Mouse (Mus musculus): ENCODE measurements around the gene Gm9507. TPM values are rescaled to one million over a fixed set of nuclear protein-coding genes. Genes with fewer than 3 reads are reported as not detected.
"Not testable (repeated sequence)": the region's sequence is repeated elsewhere in the genome, so short reads cannot be mapped to it uniquely, and the experiment has no call there.

Gm9507 gene
- polyA plus RNA-seq (2012; rRNA removed), result not detected in 2 replicates

DNA sequence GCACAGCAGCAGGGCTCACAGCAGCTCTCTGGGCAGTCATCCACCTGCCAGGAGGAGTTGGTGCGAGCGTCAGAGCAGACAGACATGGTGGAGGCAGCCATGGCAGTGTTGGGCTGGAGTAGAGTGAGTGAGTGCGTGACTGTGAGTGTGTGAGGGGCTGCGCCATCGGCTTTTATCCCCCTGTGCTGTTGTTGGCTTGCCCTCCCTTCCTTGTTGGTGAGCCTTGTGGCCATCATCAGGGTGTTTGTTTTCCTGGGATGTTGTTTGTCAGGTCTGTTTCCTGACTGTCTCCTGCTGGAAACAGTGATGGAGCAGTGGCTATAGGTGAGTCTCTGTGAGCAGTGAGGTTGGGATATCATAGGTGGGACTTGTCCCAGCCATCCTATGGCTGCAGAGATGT is at the start of gene Gm9507:
Gene Gm9507, minus strand, starts transcription at position 101 of the 400 bp plus-strand sequence.
- 55% methylated on average over 5 of the region's 5 CpGs for WGBS
- DNase-seq (ENCODE audit: low read depth, low spot score), result no peak

- DNase-seq (ENCODE audit: low read depth, low spot score), result no peak
- WGBS, result 60% methylated on average over 9 of the region's 9 CpGs
Observed at GRCm38 (mm10) chr10:77852559-77852958, 40.9 kb upstream of the Gm9507 start, which contains the start of gene Gm10318. Gm10318 (plus strand) TSS chr10:77852859.

- 41% methylated on average over 2 of the region's 2 CpGs for WGBS
- no peak for DNase-seq (ENCODE audit: low read depth, low spot score)
Observed at GRCm38 (mm10) chr10:77847538-77847937, 35.9 kb upstream of the Gm9507 start.

- WGBS, result 24% methylated on average over 2 of the region's 2 CpGs
- DNase-seq (ENCODE audit: low read depth, low spot score), result no peak
Observed at GRCm38 (mm10) chr10:77846961-77847360, 35.3 kb upstream of the Gm9507 start.

DNA sequence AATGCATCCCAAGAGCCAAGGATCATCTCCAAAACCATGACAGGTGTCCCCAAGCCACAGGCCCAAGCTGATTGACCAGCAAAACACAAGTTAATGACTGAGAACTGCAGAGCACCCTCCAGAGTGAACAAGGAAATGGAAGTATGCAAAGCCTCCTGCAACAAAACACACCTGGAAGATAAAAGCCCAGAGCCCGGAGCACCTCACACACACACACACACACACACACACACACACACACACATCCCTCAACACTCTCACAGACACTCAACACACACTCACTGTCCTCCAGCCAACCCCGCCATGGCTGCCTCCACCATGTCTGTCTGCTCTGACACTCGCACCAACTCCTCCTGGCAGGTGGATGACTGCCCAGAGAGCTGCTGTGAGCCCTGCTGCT is 34.9 kb upstream of the Gm9507 start, which contains the start of gene Gm36176:
Gene Gm36176, plus strand, starts transcription at position 301 of the 400 bp plus-strand sequence.
- DNase-seq (ENCODE audit: low read depth, low spot score), result no peak
- 77% methylated on average over 3 of the region's 3 CpGs for WGBS

- WGBS, result 57% methylated on average over 6 of the region's 6 CpGs
- DNase-seq (ENCODE audit: low read depth, low spot score), result no peak
Observed at GRCm38 (mm10) chr10:77839006-77839405, 27.4 kb upstream of the Gm9507 start.

GRCm38 (mm10) chr10:77835647-77836046 is 24.0 kb upstream of the Gm9507 start, which contains the start of gene Krtap10-10:
Krtap10-10 (plus strand) TSS chr10:77835947.
- no peak for DNase-seq (ENCODE audit: low read depth, low spot score)
- WGBS, result 67% methylated on average over 9 of the region's 9 CpGs

GRCm38 (mm10) chr10:77826951-77827350 is 15.3 kb upstream of the Gm9507 start, which contains the start of gene Krtap10-4:
Krtap10-4 (minus strand) TSS chr10:77827095.
- DNase-seq (ENCODE audit: low read depth, low spot score), result no peak
- 37% methylated on average over 6 of the region's 6 CpGs for WGBS

DNA sequence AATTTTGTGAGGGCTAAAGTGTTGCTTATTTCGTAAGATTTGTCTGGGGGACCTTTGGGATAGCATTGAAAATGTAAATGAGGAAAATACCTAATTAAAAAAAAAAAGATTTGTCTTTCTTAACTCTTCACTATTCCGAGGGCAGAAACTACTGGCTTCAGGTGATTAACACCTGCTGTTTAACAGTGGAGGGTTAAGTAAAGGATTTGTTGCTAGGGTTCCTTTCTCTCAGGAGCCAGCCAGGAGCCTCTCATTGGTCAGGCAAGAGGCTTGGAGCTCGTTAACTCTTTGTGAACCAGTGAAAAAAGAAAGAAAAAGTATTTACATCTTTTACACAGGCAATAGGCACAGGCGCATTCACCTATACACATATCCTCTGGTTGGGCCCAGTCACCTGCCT is 7.6 kb upstream of the Gm9507 start:
- 42% methylated on average over 4 of the region's 4 CpGs for WGBS

DNA sequence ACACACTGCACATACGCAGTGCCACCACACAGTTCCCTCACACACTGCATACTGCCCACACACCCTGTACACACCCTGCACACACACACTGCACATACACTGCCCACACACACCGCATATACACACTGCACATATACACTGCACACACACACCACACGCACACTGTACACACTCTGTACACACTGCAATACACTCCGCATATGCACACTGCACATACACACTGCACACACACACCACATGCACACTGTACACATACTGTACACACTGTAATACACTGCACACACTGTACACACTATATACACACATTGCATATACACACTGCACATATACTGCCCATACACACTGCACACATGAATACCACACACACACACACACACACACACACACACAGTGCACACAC is 6.9 kb upstream of the Gm9507 start:
- no peak for DNase-seq (ENCODE audit: low read depth, low spot score)
- 96% methylated on average over 4 of the region's 4 CpGs for WGBS

More for the DNA sequence above, 7.6 kb upstream of the Gm9507 start:
- no peak for DNase-seq (ENCODE audit: low read depth, low spot score)

- no peak for DNase-seq (ENCODE audit: low read depth, low spot score)
- WGBS, result 30% methylated on average over 5 of the region's 5 CpGs
Observed at GRCm38 (mm10) chr10:77815514-77815913, 3.9 kb upstream of the Gm9507 start.

DNA sequence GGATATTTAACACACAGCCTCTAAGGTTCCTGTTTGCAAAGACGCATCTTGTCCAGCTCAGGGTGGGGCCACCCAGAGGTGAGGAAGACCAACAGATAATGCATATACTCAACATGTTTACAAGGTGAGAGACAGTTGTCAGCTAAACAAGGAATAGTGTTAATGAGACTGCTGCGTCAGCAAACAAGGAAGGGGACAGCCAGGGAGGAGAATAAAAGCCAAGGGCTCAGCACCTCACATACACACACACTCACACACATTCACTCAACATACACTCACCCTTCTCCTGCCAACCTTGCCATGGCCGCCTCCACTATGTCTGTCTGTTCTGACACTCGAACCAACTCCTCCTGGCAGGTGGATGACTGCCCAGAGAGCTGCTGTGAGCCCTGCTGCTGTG is 2.7 kb upstream of the Gm9507 start, which contains the start of gene Gm2696:
Gene Gm2696, plus strand, starts transcription at position 301 of the 400 bp plus-strand sequence.
- WGBS, result 36% methylated on average over 4 of the region's 4 CpGs

DNA sequence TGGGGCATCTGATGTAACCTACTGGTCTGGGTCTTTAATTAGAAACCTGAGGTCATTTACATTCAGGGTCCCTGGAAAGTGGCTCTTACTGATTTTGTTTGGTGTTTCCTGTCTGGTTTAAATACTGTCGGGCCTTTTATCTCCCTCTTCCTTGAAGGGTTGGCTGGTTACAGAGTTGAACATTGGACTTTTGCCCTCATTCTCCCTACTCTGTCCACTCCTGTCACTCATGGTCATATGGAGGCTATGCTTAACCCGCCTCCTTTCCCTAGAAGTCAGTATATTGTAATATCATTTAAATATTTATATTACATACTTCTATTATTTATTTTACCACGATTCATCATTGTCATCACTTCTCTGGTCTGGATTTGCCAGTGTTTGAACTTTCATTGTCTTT is 7.5 kb downstream of the Gm9507 start:
- no peak for DNase-seq (ENCODE audit: low read depth, low spot score)
- WGBS, result 28% methylated on average over 3 of the region's 3 CpGs

More for the DNA sequence above, 2.7 kb upstream of the Gm9507 start, which contains the start of gene Gm2696:
- no peak for DNase-seq (ENCODE audit: low read depth, low spot score)

GRCm38 (mm10) chr10:77798921-77799508 is 12.6 kb downstream of the Gm9507 start, which contains the start of gene Gm19668:
Gm19668 (minus strand) TSS chr10:77799133.
- 33% methylated on average over 8 of the region's 8 CpGs for WGBS
- no peak for DNase-seq (ENCODE audit: low read depth, low spot score)

DNA sequence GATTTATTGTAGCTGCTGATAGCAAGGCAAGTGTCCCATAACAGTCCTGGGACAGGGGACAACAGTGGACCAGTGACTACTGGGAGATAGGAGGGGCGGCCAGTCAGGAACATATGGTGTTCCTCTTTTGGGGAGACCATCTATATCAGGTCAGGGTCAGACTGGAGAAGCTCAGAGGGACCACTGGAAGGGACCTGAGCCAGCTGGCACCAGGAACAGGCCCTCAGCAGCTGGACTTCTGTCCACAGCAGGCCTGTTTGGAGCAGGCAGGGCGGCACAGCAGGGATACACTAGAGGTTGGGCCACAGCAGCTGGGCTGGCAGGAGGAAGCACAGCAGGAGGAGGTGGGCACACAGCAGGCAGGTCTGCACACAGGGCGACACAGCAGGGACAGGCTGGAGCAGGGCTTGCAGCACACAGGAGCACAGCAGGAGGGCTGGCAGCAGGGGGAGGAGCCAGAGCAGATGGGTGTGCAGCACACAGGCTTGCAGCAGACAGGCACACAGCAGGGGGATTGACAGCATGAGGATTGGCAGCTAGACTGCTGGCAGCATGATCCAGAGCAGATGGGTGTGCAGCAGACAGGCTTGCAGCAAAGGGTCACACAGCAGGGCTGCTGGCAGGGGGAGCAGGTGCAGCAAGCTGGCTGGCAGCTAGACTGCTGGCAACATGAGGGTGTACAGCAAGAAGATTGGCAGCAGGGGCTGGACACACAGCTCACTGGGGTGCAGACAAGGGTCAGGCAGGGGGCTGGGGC is 13.3 kb downstream of the Gm9507 start:
- 52% methylated on average over 3 of the region's 3 CpGs for WGBS
- not testable (repeated sequence) for DNase-seq (ENCODE audit: low read depth, low spot score)

- 50% methylated on average over 3 of the region's 3 CpGs for WGBS
- DNase-seq (ENCODE audit: low read depth, low spot score), result no peak
Observed at GRCm38 (mm10) chr10:77797677-77798076, 14.0 kb downstream of the Gm9507 start.

- 55% methylated on average over 2 of the region's 2 CpGs for WGBS
- DNase-seq (ENCODE audit: low read depth, low spot score), result no peak
Observed at GRCm38 (mm10) chr10:77794976-77795375, 16.7 kb downstream of the Gm9507 start, which contains the start of gene Gm9639. Gm9639 (minus strand) TSS chr10:77795076.

DNA sequence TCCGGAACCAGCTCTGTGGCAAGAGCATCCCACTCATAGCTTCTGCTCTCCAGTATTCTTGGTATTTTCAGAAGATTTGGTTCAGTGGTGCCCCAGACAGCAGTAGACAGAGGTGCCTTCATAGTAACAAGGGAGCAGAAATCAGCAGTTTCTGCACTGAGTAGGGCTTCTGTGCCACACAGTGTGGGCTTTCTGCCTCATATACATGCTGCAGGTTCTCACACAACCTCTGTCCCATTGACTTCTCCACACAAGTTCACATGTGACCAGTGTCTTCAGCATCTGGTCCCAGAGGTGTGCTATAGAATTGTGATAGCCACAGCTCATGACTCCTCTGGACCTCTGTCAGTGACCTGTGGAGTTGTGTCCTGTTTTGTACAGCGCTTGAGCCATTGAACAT is 23.0 kb downstream of the Gm9507 start:
- 77% methylated on average over 2 of the region's 2 CpGs for WGBS
- DNase-seq (ENCODE audit: low read depth, low spot score), result no peak

DNA sequence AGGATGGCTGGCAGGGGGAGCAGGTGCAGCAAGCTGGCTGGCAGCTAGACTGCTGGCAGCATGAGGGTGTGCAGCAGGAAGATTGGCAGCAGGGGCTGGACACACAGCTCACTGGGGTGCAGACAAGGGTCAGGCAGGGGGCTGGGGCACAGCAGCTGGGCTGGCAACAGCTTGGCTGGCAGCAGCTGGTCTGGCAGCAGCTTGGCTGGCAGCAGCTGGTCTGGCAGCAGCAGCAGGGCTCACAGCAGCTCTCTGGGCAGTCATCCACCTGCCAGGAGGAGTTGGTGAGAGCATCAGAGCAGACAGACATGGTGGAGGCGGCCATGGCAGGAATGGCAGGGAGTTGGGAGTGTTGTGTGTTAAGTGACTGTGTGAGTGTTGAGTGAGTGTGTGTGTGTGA is 23.8 kb downstream of the Gm9507 start, which contains the start of gene Gm7137:
Gene Gm7137, minus strand, starts transcription at position 325 of the 400 bp plus-strand sequence.
- WGBS, result 71% methylated on average over 1 of the region's 1 CpGs

DNA sequence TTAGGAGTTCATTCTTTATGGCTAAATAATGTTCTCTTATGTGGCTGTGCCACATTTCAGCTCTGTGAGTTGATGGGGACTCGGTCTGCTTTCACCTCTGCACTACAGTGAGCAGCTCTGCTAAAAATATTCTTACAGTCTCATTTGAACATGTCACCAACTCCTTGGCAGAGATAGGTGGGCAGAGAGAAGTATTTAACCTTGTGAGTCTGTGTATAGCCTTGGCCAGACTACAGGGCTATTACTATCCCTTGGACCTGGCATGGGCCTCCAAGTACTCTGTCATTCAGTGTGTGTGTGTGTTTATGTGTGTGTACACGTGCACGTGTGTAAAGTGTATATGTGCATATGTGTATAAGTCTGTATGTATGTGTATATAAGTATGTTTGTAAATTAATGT is 28.2 kb downstream of the Gm9507 start:
- WGBS, result 84% methylated on average over 3 of the region's 3 CpGs

More for the DNA sequence above, 23.8 kb downstream of the Gm9507 start, which contains the start of gene Gm7137:
- not testable (repeated sequence) for DNase-seq (ENCODE audit: low read depth, low spot score)

More for the DNA sequence above, 28.2 kb downstream of the Gm9507 start:
- DNase-seq (ENCODE audit: low read depth, low spot score), result not testable (repeated sequence)
